Mouse (Mus musculus): ENCODE measurements around the gene Aarsd1. TPM values are rescaled to one million over a fixed set of nuclear protein-coding genes. Genes with fewer than 3 reads are reported as not detected.
"Not testable (repeated sequence)": the region's sequence is repeated elsewhere in the genome, so short reads cannot be mapped to it uniquely, and the experiment has no call there.

Aarsd1 gene
- polyA plus RNA-seq, 1 experiment = 10.8 TPM

- Histone ChIP-seq H3K36me3 (ENCODE audit: control insufficient read depth, insufficient read depth, low read length) (0 out of 2 replicates have a peak, but pooled peaks cover 3% of the 10 kb centered on the region), H3K4me3 (ENCODE audit: low read depth, low read length) (no peak overlapping the region), H3K27me3 (ENCODE audit: control insufficient read depth, insufficient read depth, low read length) (no peaks in the 10 kb centered on the region), H3K4me1 (ENCODE audit: control insufficient read depth, insufficient read depth, insufficient read length, low read length) (no peaks in the 10 kb centered on the region), H3K27ac (ENCODE audit: insufficient read depth, low read depth, low read length) (no peak overlapping the region)
- 79% methylated on average over 6 of the region's 6 CpGs for WGBS
- TF ChIP-seq CTCF (IDR thresholded peaks at IDR 0.05; ENCODE audit: extremely low read depth, insufficient read length, insufficient replicate concordance, low read depth, low read length) = no peak
- no peak for TF ChIP-seq POLR2A (IDR thresholded peaks at IDR 0.05; ENCODE audit: low read depth, low read length)
These were observed 38.5 kb downstream of the Aarsd1 start for GRCm38 (mm10) chr11:101378926-101379325.

GRCm38 (mm10) chr11:101378196-101378595 is 39.2 kb downstream of the Aarsd1 start:
- not testable (repeated sequence) for H3K27ac ChIP-seq (ENCODE audit: insufficient read depth, low read depth, low read length); H3K4me1 ChIP-seq (ENCODE audit: control insufficient read depth, insufficient read depth, insufficient read length, low read length); H3K36me3 ChIP-seq (ENCODE audit: control insufficient read depth, insufficient read depth, low read length); H3K4me3 ChIP-seq (ENCODE audit: low read depth, low read length); H3K27me3 ChIP-seq (ENCODE audit: control insufficient read depth, insufficient read depth, low read length)
- 91% methylated on average over 8 of the region's 8 CpGs for WGBS

- 58% methylated on average over 7 of the region's 7 CpGs for WGBS
- H3K36me3 ChIP-seq (ENCODE audit: control insufficient read depth, insufficient read depth, low read length) = peaks cover 6% of the 10 kb centered on the region; the same call in 1 of the 2 replicates
- H3K4me3 ChIP-seq (ENCODE audit: low read depth, low read length) = no peak overlapping the region
These were observed 42.9 kb downstream of the Aarsd1 start for GRCm38 (mm10) chr11:101374421-101374938.

GRCm38 (mm10) chr11:101370141-101370540 is 47.3 kb downstream of the Aarsd1 start:
- no peak overlapping the region for H3K4me3 ChIP-seq (ENCODE audit: low read depth, low read length)
- H3K27ac ChIP-seq (ENCODE audit: insufficient read depth, low read depth, low read length) = no peak overlapping the region
- WGBS = 65% methylated on average over 5 of the region's 5 CpGs

More at GRCm38 (mm10) chr11:101374421-101374938, 42.9 kb downstream of the Aarsd1 start:
- TF ChIP-seq CTCF (IDR thresholded peaks at IDR 0.05; ENCODE audit: extremely low read depth, insufficient read length, insufficient replicate concordance, low read depth, low read length) (no peak), POLR2A (IDR thresholded peaks at IDR 0.05; ENCODE audit: low read depth, low read length) (no peak)
- Histone ChIP-seq H3K27me3 (ENCODE audit: control insufficient read depth, insufficient read depth, low read length) (no peaks in the 10 kb centered on the region), H3K4me1 (ENCODE audit: control insufficient read depth, insufficient read depth, insufficient read length, low read length) (peaks cover 3% of the 10 kb centered on the region; the same call in 1 of the 2 replicates), H3K27ac (ENCODE audit: insufficient read depth, low read depth, low read length) (no peak overlapping the region)

GRCm38 (mm10) chr11:101367326-101367935 is 50.0 kb downstream of the Aarsd1 start, which contains the start of gene G6pc:
Gene G6pc, plus strand, starts transcription at chr11:101367561.
- H3K27me3 ChIP-seq (ENCODE audit: control insufficient read depth, insufficient read depth, low read length) = no peaks in the 10 kb centered on the region
- WGBS = 37% methylated on average over 8 of the region's 8 CpGs
- H3K4me3 ChIP-seq (ENCODE audit: low read depth, low read length) = peak within 1 kb of the TSS; percentile 42
- peaks cover 3% of the 10 kb centered on the region; the same call in 1 of the 2 replicates for H3K36me3 ChIP-seq (ENCODE audit: control insufficient read depth, insufficient read depth, low read length)
- peaks cover 25% of the 10 kb centered on the region for H3K4me1 ChIP-seq (ENCODE audit: control insufficient read depth, insufficient read depth, insufficient read length, low read length)
- H3K27ac ChIP-seq (ENCODE audit: insufficient read depth, low read depth, low read length) = peak within 1 kb of the TSS; percentile 59; the same call in 1 of the 2 replicates
- no peak for TF ChIP-seq POLR2A (IDR thresholded peaks at IDR 0.05; ENCODE audit: low read depth, low read length)
- no peak for TF ChIP-seq CTCF (IDR thresholded peaks at IDR 0.05; ENCODE audit: extremely low read depth, insufficient read length, insufficient replicate concordance, low read depth, low read length)

More at GRCm38 (mm10) chr11:101370141-101370540, 47.3 kb downstream of the Aarsd1 start:
- peaks cover 4% of the 10 kb centered on the region; the same call in 1 of the 2 replicates for H3K36me3 ChIP-seq (ENCODE audit: control insufficient read depth, insufficient read depth, low read length)
- H3K27me3 ChIP-seq (ENCODE audit: control insufficient read depth, insufficient read depth, low read length) = no peaks in the 10 kb centered on the region
- peaks cover 10% of the 10 kb centered on the region; the same call in 1 of the 2 replicates for H3K4me1 ChIP-seq (ENCODE audit: control insufficient read depth, insufficient read depth, insufficient read length, low read length)
- no peak for TF ChIP-seq CTCF (IDR thresholded peaks at IDR 0.05; ENCODE audit: extremely low read depth, insufficient read length, insufficient replicate concordance, low read depth, low read length)
- TF ChIP-seq POLR2A (IDR thresholded peaks at IDR 0.05; ENCODE audit: low read depth, low read length) = no peak

GRCm38 (mm10) chr11:101364531-101364931 is 52.9 kb downstream of the Aarsd1 start:
- WGBS = 34% methylated on average over 5 of the region's 5 CpGs
- Histone ChIP-seq H3K27me3 (ENCODE audit: control insufficient read depth, insufficient read depth, low read length) (no peaks in the 10 kb centered on the region), H3K4me1 (ENCODE audit: control insufficient read depth, insufficient read depth, insufficient read length, low read length) (peaks cover 33% of the 10 kb centered on the region), H3K36me3 (ENCODE audit: control insufficient read depth, insufficient read depth, low read length) (no peaks in the 10 kb centered on the region), H3K27ac (ENCODE audit: insufficient read depth, low read depth, low read length) (peak overlapping the region; percentile 96), H3K4me3 (ENCODE audit: low read depth, low read length) (no peak overlapping the region)
- no peak for TF ChIP-seq CTCF (IDR thresholded peaks at IDR 0.05; ENCODE audit: extremely low read depth, insufficient read length, insufficient replicate concordance, low read depth, low read length)
- no peak for TF ChIP-seq POLR2A (IDR thresholded peaks at IDR 0.05; ENCODE audit: low read depth, low read length)

GRCm38 (mm10) chr11:101360651-101361113 is 56.7 kb downstream of the Aarsd1 start:
- Histone ChIP-seq H3K4me3 (ENCODE audit: low read depth, low read length) (no peak overlapping the region), H3K4me1 (ENCODE audit: control insufficient read depth, insufficient read depth, insufficient read length, low read length) (peaks cover 30% of the 10 kb centered on the region), H3K27ac (ENCODE audit: insufficient read depth, low read depth, low read length) (peak overlapping the region; percentile 60; the same call in 1 of the 2 replicates), H3K36me3 (ENCODE audit: control insufficient read depth, insufficient read depth, low read length) (no peaks in the 10 kb centered on the region), H3K27me3 (ENCODE audit: control insufficient read depth, insufficient read depth, low read length) (no peaks in the 10 kb centered on the region)
- 28% methylated on average over 3 of the region's 3 CpGs for WGBS
- TF ChIP-seq CTCF (IDR thresholded peaks at IDR 0.05; ENCODE audit: extremely low read depth, insufficient read length, insufficient replicate concordance, low read depth, low read length) (no peak), POLR2A (IDR thresholded peaks at IDR 0.05; ENCODE audit: low read depth, low read length) (no peak)
